Mouse (Mus musculus) heart, postnatal 0 days (tissue): ENCODE measurements around the gene Slc5a10. TPM values are rescaled to one million over a fixed set of nuclear protein-coding genes. Genes with fewer than 3 reads are reported as not detected.

ENCODE experiments used
- ATAC-seq: fragments of 200-750 bp; cut with Nextera tagmentation; 2 replicates; pipeline ENCODE4 v1.8.0; 2017; ENCODE audit warnings: low read depth, moderate number of reproducible peaks, moderate library complexity; ENCODE audit not compliant: insufficient read depth
- DNase-seq: peaks from one replicate; pipeline ENCODE4 v3.0.0-alpha.2; 2016; ENCODE audit warnings: low spot score
- H3K27ac ChIP-seq: fragments of 300-500 bp; sonication (generic); 2 replicates; pipeline ENCODE4 v1.5.1; 2014; ENCODE audit warnings: low read depth, mild to moderate bottlenecking
- H3K27me3 ChIP-seq: fragments of 300-500 bp; sonication (generic); 2 replicates; pipeline ENCODE4 v1.6.1; 2014; ENCODE audit warnings: low read length, mixed read lengths; ENCODE audit not compliant: control insufficient read depth, insufficient read depth
- H3K36me3 ChIP-seq: fragments of 300-500 bp; sonication (generic); replicated peaks from 2 replicates; pipeline ENCODE4 v1.6.1; 2014; ENCODE audit warnings: low read length, mixed read lengths; ENCODE audit not compliant: control insufficient read depth, insufficient read depth
- H3K4me1 ChIP-seq: fragments of 300-500 bp; sonication (generic); 2 replicates; pipeline ENCODE4 v1.6.1; 2014; ENCODE audit warnings: antibody characterized with exemption; ENCODE audit not compliant: control insufficient read depth, insufficient read depth
- H3K4me2 ChIP-seq: fragments of 300-500 bp; sonication (generic); 2 replicates; pipeline ENCODE4 v1.6.1; 2014; ENCODE audit warnings: low read depth, mild to moderate bottlenecking, low read length, moderate library complexity
- H3K4me3 ChIP-seq: fragments of 300-500 bp; sonication (generic); 2 replicates; pipeline ENCODE4 v1.5.1; 2014; ENCODE audit warnings: low read depth, low read length
- H3K9ac ChIP-seq: fragments of 300-500 bp; sonication (generic); replicated peaks from 2 replicates; pipeline ENCODE4 v1.6.1; 2014; ENCODE audit warnings: low read depth, low read length, mixed read lengths
- H3K9me3 ChIP-seq: fragments of 300-500 bp; sonication (generic); replicated peaks from 2 replicates; pipeline ENCODE4 v1.6.1; 2016; ENCODE audit warnings: low read length; ENCODE audit not compliant: control insufficient read depth
- CTCF ChIP-seq: IDR thresholded peaks from 2 replicates; pipeline ENCODE4 v1.5.1; 2016; ENCODE audit warnings: antibody characterized with exemption, control low read depth, low read depth
- EP300 ChIP-seq: IDR thresholded peaks from 2 replicates; pipeline ENCODE4 v1.6.1; 2016; ENCODE audit warnings: antibody characterized with exemption, low read depth
- WGBS: fragments of 180-500 bp; shearing (Covaris S2); extraction: QIAGEN DNeasy Blood & Tissue Kit; methylation state at CpG from one replicate; pipeline ENCODE4 v1.1.7; 2014; 5-methylcytosine and 5-hydroxymethylcytosine counted together
- polyA plus RNA-seq: library from polyadenylated mRNA; unstranded; fragments of >200 nt; fragmentation: Nextera tagmentation; extraction: Ambion mirVana; gene quantifications from 2 replicates; pipeline ENCODE4 v1.2.1, GENCODE M21; 2015
- total RNA-seq: library from RNA; depleted of rRNA; stranded (reverse); fragments of >200 nt; gene quantifications from 2 replicates; pipeline ENCODE4 v1.2.3, GENCODE M21; 2014; ENCODE audit warnings: low replicate concordance

Slc5a10 gene
- total and polyA plus RNA-seq, 2 experiments from 2014 or later: not detected

GRCm38 (mm10) chr11:61705581-61705980 is 15.0 kb downstream of the Slc5a10 start:
- TF ChIP-seq CTCF: no peak
- TF ChIP-seq EP300: no peak
- no peak overlapping the region for H3K4me2 ChIP-seq
- no peak for ATAC-seq

GRCm38 (mm10) chr11:61702494-61702893 is 18.1 kb downstream of the Slc5a10 start:
- Histone ChIP-seq H3K4me1 (no peaks in the 10 kb centered on the region), H3K9me3 (no peaks in the 10 kb centered on the region), H3K9ac (no peak overlapping the region), H3K4me3 (no peak overlapping the region), H3K27me3 (no peaks in the 10 kb centered on the region), H3K27ac (no peak overlapping the region), H3K36me3 (no peaks in the 10 kb centered on the region), H3K4me2 (no peak overlapping the region)
- TF ChIP-seq CTCF: no peak
- no peak for TF ChIP-seq EP300
- no peak for DNase-seq
- 92% methylated on average over 5 of the region's 5 CpGs for WGBS
- no peak for ATAC-seq

More at GRCm38 (mm10) chr11:61705581-61705980, 15.0 kb downstream of the Slc5a10 start:
- no peak for DNase-seq
- Histone ChIP-seq H3K27me3 (no peaks in the 10 kb centered on the region), H3K27ac (no peak overlapping the region), H3K4me3 (no peak overlapping the region), H3K4me1 (no peaks in the 10 kb centered on the region), H3K9ac (no peak overlapping the region), H3K36me3 (no peaks in the 10 kb centered on the region), H3K9me3 (no peaks in the 10 kb centered on the region)
- WGBS: 79% methylated on average over 2 of the region's 2 CpGs

GRCm38 (mm10) chr11:61701696-61702095 is 18.9 kb downstream of the Slc5a10 start:
- H3K36me3 ChIP-seq: no peaks in the 10 kb centered on the region
- H3K27me3 ChIP-seq: no peaks in the 10 kb centered on the region
- no peak overlapping the region for H3K4me3 ChIP-seq
- H3K4me2 ChIP-seq: no peak overlapping the region
- TF ChIP-seq EP300 (no peak), CTCF (no peak)
- H3K27ac ChIP-seq: no peak overlapping the region
- no peak overlapping the region for H3K9ac ChIP-seq
- no peaks in the 10 kb centered on the region for H3K9me3 ChIP-seq
- 87% methylated on average over 5 of the region's 5 CpGs for WGBS
- no peak for DNase-seq
- H3K4me1 ChIP-seq: no peaks in the 10 kb centered on the region
- no peak for ATAC-seq

- Histone ChIP-seq H3K27ac (no peak overlapping the region), H3K9ac (no peak overlapping the region), H3K36me3 (no peaks in the 10 kb centered on the region), H3K27me3 (no peaks in the 10 kb centered on the region), H3K4me2 (no peak overlapping the region), H3K4me3 (no peak overlapping the region), H3K9me3 (no peaks in the 10 kb centered on the region), H3K4me1 (no peaks in the 10 kb centered on the region)
- no peak for DNase-seq
- ATAC-seq: no peak; the same call in 1 of the 2 replicates
- no peak for TF ChIP-seq CTCF
- no peak for TF ChIP-seq EP300
- 36% methylated on average over 4 of the region's 4 CpGs for WGBS
Observed at GRCm38 (mm10) chr11:61699933-61700332, 20.7 kb downstream of the Slc5a10 start.

- H3K9me3 ChIP-seq: no peaks in the 10 kb centered on the region
- no peak overlapping the region for H3K4me2 ChIP-seq
- 83% methylated on average over 5 of the region's 5 CpGs for whole genome bisulfite sequencing
- no peak overlapping the region for H3K9ac ChIP-seq
- H3K36me3 ChIP-seq: no peaks in the 10 kb centered on the region
- H3K27ac ChIP-seq: no peak overlapping the region
- no peaks in the 10 kb centered on the region for H3K4me1 ChIP-seq
- no peak for ATAC-seq
- TF ChIP-seq CTCF (no peak), EP300 (no peak)
- no peak for DNase-seq
- no peaks in the 10 kb centered on the region for H3K27me3 ChIP-seq
- H3K4me3 ChIP-seq: no peak overlapping the region
Observed at GRCm38 (mm10) chr11:61699460-61699859, 21.2 kb downstream of the Slc5a10 start.

GRCm38 (mm10) chr11:61698852-61699251 is 21.8 kb downstream of the Slc5a10 start:
- Histone ChIP-seq H3K27ac (no peak overlapping the region), H3K4me1 (no peaks in the 10 kb centered on the region), H3K27me3 (no peaks in the 10 kb centered on the region), H3K4me3 (no peak overlapping the region), H3K4me2 (no peak overlapping the region), H3K9me3 (no peaks in the 10 kb centered on the region), H3K9ac (no peak overlapping the region), H3K36me3 (no peaks in the 10 kb centered on the region)
- DNase-seq (no peak), ATAC-seq (no peak)
- TF ChIP-seq CTCF (no peak), EP300 (no peak)
